Mouse (Mus musculus): ENCODE results near the gene Ptprm.

DNA sequence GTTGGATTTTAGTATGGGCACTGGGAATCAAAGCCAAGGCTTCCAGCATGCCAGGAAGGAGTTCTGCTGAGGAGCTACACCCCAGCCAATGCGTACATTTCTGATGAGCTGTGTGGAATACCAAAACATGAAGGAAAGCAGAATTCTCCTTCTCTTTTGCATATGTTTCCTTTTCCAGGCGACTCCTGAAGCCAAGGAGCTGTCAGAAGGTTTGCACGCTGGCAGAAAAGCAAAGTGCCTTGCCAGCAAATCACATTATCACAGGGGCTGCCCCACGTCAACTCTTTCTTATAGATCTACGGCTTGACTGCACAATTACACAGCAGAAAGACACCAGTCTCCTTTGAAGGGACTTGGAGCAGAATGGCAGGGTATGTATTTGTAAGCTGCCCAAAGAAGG lies 233.4 kb downstream of the Ptprm start:
- TF ChIP-seq POLR2A (IDR thresholded peaks at IDR 0.05; ENCODE audit: control insufficient read depth, low read depth, low read length) (no peak), CTCF (IDR thresholded peaks at IDR 0.05; ENCODE audit: control insufficient read depth, insufficient read depth, insufficient replicate concordance, low read depth, low read length) (no peak)
